Mouse (Mus musculus): ENCODE measurements around the gene Mbd6. TPM values are rescaled to one million over a fixed set of nuclear protein-coding genes. Genes with fewer than 3 reads are reported as not detected.

Mbd6 gene
- polyA plus RNA-seq, 1 experiment = 124 TPM

GRCm38 (mm10) chr10:127279730-127280129 is 9.1 kb downstream of the Mbd6 start:
- Histone ChIP-seq H3K36me3 (ENCODE audit: control insufficient read depth, insufficient read depth, low read length) (peaks cover 66% of the 10 kb centered on the region), H3K4me3 (ENCODE audit: control insufficient read depth, insufficient read depth, low read length) (no peak overlapping the region), H3K27me3 (ENCODE audit: control insufficient read depth, insufficient read depth, low read length) (no peaks in the 10 kb centered on the region; the same call in 1 of the 2 replicates), H3K27ac (ENCODE audit: control insufficient read depth, insufficient read depth, low read length) (no peak overlapping the region), H3K4me1 (replicated peaks; ENCODE audit: control insufficient read depth, insufficient read depth, low read length) (no peaks in the 10 kb centered on the region)
- no peak for DNase-seq
- TF ChIP-seq POLR2A (IDR thresholded peaks at IDR 0.05; ENCODE audit: control insufficient read depth, extremely low read depth, insufficient read depth, low read length, poor library complexity) (no peak), CTCF (IDR thresholded peaks at IDR 0.05; ENCODE audit: borderline replicate concordance, control insufficient read depth, extremely low read depth, insufficient read depth, low read length, poor library complexity) (no peak)
- 89% methylated on average over 2 of the region's 2 CpGs for WGBS

GRCm38 (mm10) chr10:127274261-127275022 is 14.4 kb downstream of the Mbd6 start:
- TF ChIP-seq POLR2A (IDR thresholded peaks at IDR 0.05; ENCODE audit: control insufficient read depth, extremely low read depth, insufficient read depth, low read length, poor library complexity) = no peak
- TF ChIP-seq CTCF (IDR thresholded peaks at IDR 0.05; ENCODE audit: borderline replicate concordance, control insufficient read depth, extremely low read depth, insufficient read depth, low read length, poor library complexity) = no peak
- Histone ChIP-seq H3K27ac (ENCODE audit: control insufficient read depth, insufficient read depth, low read length) (no peak overlapping the region), H3K4me3 (ENCODE audit: control insufficient read depth, insufficient read depth, low read length) (no peak overlapping the region), H3K4me1 (replicated peaks; ENCODE audit: control insufficient read depth, insufficient read depth, low read length) (no peaks in the 10 kb centered on the region), H3K27me3 (ENCODE audit: control insufficient read depth, insufficient read depth, low read length) (no peaks in the 10 kb centered on the region; the same call in 1 of the 2 replicates), H3K36me3 (ENCODE audit: control insufficient read depth, insufficient read depth, low read length) (peaks cover 27% of the 10 kb centered on the region)
- DNase-seq = no peak
- 98% methylated on average over 11 of the region's 11 CpGs for WGBS

GRCm38 (mm10) chr10:127272371-127272770 is 16.4 kb downstream of the Mbd6 start:
- WGBS = 88% methylated on average over 5 of the region's 5 CpGs
- Histone ChIP-seq H3K4me3 (ENCODE audit: control insufficient read depth, insufficient read depth, low read length) (no peak overlapping the region), H3K4me1 (replicated peaks; ENCODE audit: control insufficient read depth, insufficient read depth, low read length) (peaks cover 1% of the 10 kb centered on the region), H3K36me3 (ENCODE audit: control insufficient read depth, insufficient read depth, low read length) (peaks cover 23% of the 10 kb centered on the region), H3K27me3 (ENCODE audit: control insufficient read depth, insufficient read depth, low read length) (no peaks in the 10 kb centered on the region; the same call in 1 of the 2 replicates), H3K27ac (ENCODE audit: control insufficient read depth, insufficient read depth, low read length) (no peak overlapping the region)
- no peak for DNase-seq
- TF ChIP-seq POLR2A (IDR thresholded peaks at IDR 0.05; ENCODE audit: control insufficient read depth, extremely low read depth, insufficient read depth, low read length, poor library complexity) (no peak), CTCF (IDR thresholded peaks at IDR 0.05; ENCODE audit: borderline replicate concordance, control insufficient read depth, extremely low read depth, insufficient read depth, low read length, poor library complexity) (no peak)

- WGBS = 96% methylated on average over 4 of the region's 4 CpGs
Measured at GRCm38 (mm10) chr10:127269884-127270283, 18.9 kb downstream of the Mbd6 start.

GRCm38 (mm10) chr10:127269036-127269435 is 19.8 kb downstream of the Mbd6 start:
- peaks cover 10% of the 10 kb centered on the region for H3K4me1 ChIP-seq (replicated peaks; ENCODE audit: control insufficient read depth, insufficient read depth, low read length)
- H3K36me3 ChIP-seq (ENCODE audit: control insufficient read depth, insufficient read depth, low read length) = peaks cover 4% of the 10 kb centered on the region; the same call in 1 of the 2 replicates
- no peak for DNase-seq
- no peak overlapping the region for H3K4me3 ChIP-seq (ENCODE audit: control insufficient read depth, insufficient read depth, low read length)
- H3K27me3 ChIP-seq (ENCODE audit: control insufficient read depth, insufficient read depth, low read length) = no peaks in the 10 kb centered on the region
- H3K27ac ChIP-seq (ENCODE audit: control insufficient read depth, insufficient read depth, low read length) = no peak overlapping the region
- no peak for TF ChIP-seq CTCF (IDR thresholded peaks at IDR 0.05; ENCODE audit: borderline replicate concordance, control insufficient read depth, extremely low read depth, insufficient read depth, low read length, poor library complexity)
- no peak for TF ChIP-seq POLR2A (IDR thresholded peaks at IDR 0.05; ENCODE audit: control insufficient read depth, extremely low read depth, insufficient read depth, low read length, poor library complexity)
- WGBS = 96% methylated on average over 12 of the region's 12 CpGs

More at GRCm38 (mm10) chr10:127269884-127270283, 18.9 kb downstream of the Mbd6 start:
- no peaks in the 10 kb centered on the region for H3K27me3 ChIP-seq (ENCODE audit: control insufficient read depth, insufficient read depth, low read length)
- peaks cover 9% of the 10 kb centered on the region; the same call in 1 of the 2 replicates for H3K36me3 ChIP-seq (ENCODE audit: control insufficient read depth, insufficient read depth, low read length)
- H3K27ac ChIP-seq (ENCODE audit: control insufficient read depth, insufficient read depth, low read length) = no peak overlapping the region
- peaks cover 10% of the 10 kb centered on the region for H3K4me1 ChIP-seq (replicated peaks; ENCODE audit: control insufficient read depth, insufficient read depth, low read length)
- no peak overlapping the region for H3K4me3 ChIP-seq (ENCODE audit: control insufficient read depth, insufficient read depth, low read length)
- TF ChIP-seq CTCF (IDR thresholded peaks at IDR 0.05; ENCODE audit: borderline replicate concordance, control insufficient read depth, extremely low read depth, insufficient read depth, low read length, poor library complexity) = no peak
- TF ChIP-seq POLR2A (IDR thresholded peaks at IDR 0.05; ENCODE audit: control insufficient read depth, extremely low read depth, insufficient read depth, low read length, poor library complexity) = no peak
- DNase-seq = no peak

- Histone ChIP-seq H3K4me3 (ENCODE audit: control insufficient read depth, insufficient read depth, low read length) (no peak overlapping the region), H3K27ac (ENCODE audit: control insufficient read depth, insufficient read depth, low read length) (no peak overlapping the region), H3K4me1 (replicated peaks; ENCODE audit: control insufficient read depth, insufficient read depth, low read length) (peaks cover 10% of the 10 kb centered on the region), H3K36me3 (ENCODE audit: control insufficient read depth, insufficient read depth, low read length) (peaks cover 4% of the 10 kb centered on the region; the same call in 1 of the 2 replicates), H3K27me3 (ENCODE audit: control insufficient read depth, insufficient read depth, low read length) (no peaks in the 10 kb centered on the region)
- TF ChIP-seq POLR2A (IDR thresholded peaks at IDR 0.05; ENCODE audit: control insufficient read depth, extremely low read depth, insufficient read depth, low read length, poor library complexity) (no peak), CTCF (IDR thresholded peaks at IDR 0.05; ENCODE audit: borderline replicate concordance, control insufficient read depth, extremely low read depth, insufficient read depth, low read length, poor library complexity) (no peak)
- no peak for DNase-seq
- 92% methylated on average over 5 of the region's 5 CpGs for WGBS
Measured at GRCm38 (mm10) chr10:127268401-127268800, 20.4 kb downstream of the Mbd6 start.
